Mouse (Mus musculus): Measurements from ENCODE around the gene Zic4.

Zic4 gene

GRCm38 (mm10) chr9:91358851-91359687 lies 3.1 kb upstream of the Zic4 start:
- TF ChIP-seq GATA4 (IDR thresholded peaks at IDR 0.05; ENCODE audit: insufficient replicate concordance, low read length) = no peak

- TF ChIP-seq GATA4 (IDR thresholded peaks at IDR 0.05; ENCODE audit: insufficient replicate concordance, low read length) = no peak
Measured at GRCm38 (mm10) chr9:91360151-91361032, 1.8 kb upstream of the Zic4 start.

DNA sequence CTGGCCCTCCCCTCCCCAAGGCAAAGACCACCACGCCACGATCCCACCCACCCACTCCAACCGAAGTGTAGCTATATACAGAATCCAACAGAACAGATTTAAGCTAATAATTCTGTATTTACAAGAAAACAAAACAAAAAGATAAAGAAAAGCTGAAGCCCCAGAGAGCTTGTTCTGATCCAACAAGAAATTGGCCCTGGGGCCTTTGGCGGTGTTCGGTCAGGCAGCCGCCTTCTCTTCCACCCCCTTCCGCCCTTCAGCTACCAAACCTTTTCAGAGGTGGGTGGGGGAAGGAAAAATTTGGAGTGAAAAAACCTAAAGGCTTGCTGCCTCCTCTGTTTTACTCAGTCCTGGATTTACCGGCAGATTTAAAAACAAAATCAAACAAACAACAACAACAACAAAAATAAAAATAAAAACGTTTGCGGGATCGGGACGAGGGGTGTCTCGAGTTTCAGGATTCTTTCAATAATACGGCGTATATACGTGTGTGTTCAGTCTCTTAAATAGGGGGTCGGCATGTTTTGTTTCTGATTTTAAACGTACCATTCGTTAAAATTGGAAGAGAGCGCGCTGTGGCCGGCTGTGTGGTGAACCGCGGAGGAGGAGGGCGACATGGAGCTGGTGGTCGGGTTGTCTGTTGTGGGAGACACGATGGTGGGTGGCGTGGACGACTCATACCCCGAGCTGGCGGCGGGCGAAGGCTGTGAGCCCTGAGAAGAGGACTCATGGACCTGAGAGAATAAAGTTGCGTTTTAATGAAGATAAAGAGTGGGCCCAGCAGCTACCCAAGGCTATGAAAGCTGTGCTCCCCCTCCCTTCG lies 969 bp upstream of the Zic4 start:
- TF ChIP-seq GATA4 (IDR thresholded peaks at IDR 0.05; ENCODE audit: insufficient replicate concordance, low read length) = no peak

- TF ChIP-seq GATA4 (IDR thresholded peaks at IDR 0.05; ENCODE audit: insufficient replicate concordance, low read length) = no peak
Measured at GRCm38 (mm10) chr9:91363011-91363730, 958 bp downstream of the Zic4 start.

DNA sequence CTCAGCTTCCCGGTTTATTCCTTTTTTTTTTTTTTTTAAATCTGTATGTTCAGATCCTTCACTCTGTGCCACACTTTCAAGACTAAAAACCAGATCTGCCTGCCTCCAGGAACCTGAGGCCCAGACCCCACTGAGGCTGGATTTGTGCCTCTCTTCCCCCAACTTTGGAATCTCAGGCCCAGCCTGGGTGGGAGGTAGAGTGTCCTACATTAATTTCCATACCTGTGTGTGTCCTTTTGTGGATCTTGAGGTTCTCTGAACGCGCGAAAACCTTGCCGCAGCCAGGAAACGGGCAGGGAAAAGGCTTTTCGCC lies 1.6 kb downstream of the Zic4 start:
- no peak for TF ChIP-seq GATA4 (IDR thresholded peaks at IDR 0.05; ENCODE audit: insufficient replicate concordance, low read length)

GRCm38 (mm10) chr9:91364127-91364970 lies 2.1 kb downstream of the Zic4 start:
- TF ChIP-seq GATA4 (IDR thresholded peaks at IDR 0.05; ENCODE audit: insufficient replicate concordance, low read length) = no peak

- no peak for TF ChIP-seq GATA4 (IDR thresholded peaks at IDR 0.05; ENCODE audit: insufficient replicate concordance, low read length)
Measured at GRCm38 (mm10) chr9:91364971-91365501, 2.8 kb downstream of the Zic4 start.

DNA sequence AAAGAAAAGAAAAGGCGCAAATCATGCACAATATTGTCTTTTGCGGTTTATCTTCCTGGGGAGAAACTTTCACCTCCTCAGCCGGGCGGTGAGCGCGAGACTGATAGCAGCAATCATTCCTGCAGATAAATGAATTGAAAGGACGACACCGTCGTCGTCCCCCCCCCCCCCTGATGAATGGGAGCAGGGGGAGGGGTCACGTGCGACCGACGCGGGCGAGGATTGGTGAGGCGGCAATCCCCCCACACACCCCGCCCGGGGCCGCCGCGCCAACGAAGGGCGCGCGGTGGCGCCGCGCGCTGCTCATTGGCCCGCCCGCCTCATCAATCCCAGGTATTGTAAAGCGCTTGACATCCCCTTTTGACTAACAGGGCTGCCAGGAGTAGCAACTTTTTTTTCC lies 3.5 kb downstream of the Zic4 start, which contains the start of gene Zic1:
Gene Zic1, minus strand, starts transcription at position 147 of the 400 bp plus-strand sequence.
- TF ChIP-seq GATA4 (IDR thresholded peaks at IDR 0.05; ENCODE audit: insufficient replicate concordance, low read length) = no peak

DNA sequence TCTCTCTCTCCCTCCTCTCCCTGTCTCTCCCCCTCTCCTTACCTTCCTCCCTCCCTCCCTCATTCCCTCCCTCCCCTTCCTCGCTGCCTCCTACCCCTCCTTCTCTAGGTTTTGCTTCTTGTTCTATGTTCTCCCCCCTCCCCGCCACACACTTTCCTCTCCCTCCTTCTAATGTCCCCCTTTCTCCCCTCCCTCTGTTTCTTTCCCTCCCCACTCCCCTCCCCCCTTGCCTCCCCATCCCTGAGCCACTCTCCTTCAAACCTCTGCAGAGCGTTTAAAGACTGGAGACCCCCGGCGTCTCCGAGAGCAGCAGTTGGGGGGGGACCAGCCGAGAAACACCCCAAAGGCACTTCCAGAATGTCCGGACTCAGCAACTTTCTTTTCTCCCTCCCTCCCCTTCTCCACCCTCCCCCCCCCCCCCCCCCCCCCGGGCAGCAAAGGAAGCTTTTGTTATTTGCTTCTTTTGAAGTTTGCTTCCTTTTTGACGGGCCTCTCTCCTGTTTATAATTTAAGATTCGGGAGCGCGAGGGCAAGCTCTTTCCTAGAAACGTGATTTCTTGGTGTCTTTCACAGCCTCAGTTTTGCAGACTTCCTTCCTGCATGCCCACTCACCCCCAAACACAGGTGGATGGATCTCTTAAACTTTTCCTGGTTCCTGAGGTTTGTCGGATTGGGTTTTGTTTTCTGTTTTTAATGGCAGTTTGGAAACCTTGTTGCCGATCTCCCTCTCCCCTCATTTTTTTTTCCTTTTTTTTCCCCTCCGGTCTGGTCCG lies 4.2 kb downstream of the Zic4 start:
- TF ChIP-seq GATA4 (IDR thresholded peaks at IDR 0.05; ENCODE audit: insufficient replicate concordance, low read length) = no peak

DNA sequence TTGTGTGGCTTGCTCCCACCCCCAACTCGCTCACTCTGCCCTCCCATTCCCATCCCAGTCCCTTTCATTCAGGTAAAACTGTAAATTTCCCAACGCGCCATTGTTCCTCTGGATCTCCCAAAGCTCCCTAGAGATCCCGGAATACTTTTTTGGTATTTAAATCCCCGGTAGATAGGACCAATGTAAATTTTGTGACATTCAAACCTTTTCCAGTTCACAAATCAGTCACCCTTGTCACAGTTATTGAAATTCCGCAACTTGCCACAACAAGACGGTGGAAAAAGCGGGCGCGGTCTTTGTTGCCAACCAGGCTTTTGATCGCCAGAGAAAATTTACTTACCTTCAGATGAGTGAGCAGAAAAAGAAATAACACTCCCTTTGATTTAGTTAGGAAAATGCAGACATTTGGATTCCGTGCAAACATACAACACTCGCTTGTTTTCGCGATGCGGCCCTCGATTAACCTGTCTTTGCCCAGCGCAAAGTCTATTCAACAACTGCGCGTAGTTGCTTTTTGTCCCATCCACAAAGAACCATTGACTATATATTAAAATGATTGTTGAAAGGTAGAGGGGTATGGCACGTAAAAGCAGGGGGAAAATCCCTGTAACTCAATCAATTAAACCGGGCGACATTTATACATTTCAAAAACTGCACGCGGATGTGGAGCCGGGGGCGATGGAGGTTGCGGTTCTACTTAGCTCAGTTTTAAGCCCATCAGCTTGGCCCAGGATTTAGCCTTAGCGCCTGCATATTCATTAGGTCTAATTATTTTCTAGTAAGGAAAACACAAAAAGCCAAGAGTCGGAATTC lies 5.0 kb downstream of the Zic4 start:
- no peak for TF ChIP-seq GATA4 (IDR thresholded peaks at IDR 0.05; ENCODE audit: insufficient replicate concordance, low read length)

DNA sequence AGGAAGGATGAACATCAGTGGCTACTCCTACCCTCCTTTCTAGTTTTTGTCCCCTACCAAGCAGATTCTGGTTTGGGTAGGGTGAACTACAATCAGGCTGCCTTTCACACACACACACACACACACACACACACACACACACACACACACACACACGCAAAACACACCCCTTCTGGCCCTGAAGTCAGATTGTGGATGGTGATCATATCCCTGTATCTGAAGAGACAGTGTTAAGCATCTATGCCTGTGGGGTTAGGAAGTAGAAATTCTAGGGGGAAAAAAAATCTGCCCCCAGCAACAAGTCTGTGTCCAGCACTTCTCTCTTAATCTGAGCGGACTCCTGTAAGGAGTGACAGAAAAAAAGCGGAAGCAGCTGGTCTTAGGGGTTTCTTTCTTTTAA lies 5.9 kb downstream of the Zic4 start:
- no peak for TF ChIP-seq GATA4 (IDR thresholded peaks at IDR 0.05; ENCODE audit: insufficient replicate concordance, low read length)

GRCm38 (mm10) chr9:91368946-91369292 lies 6.7 kb downstream of the Zic4 start:
- no peak for TF ChIP-seq GATA4 (IDR thresholded peaks at IDR 0.05; ENCODE audit: insufficient replicate concordance, low read length)

Measured in liver, adult (tissue).